Mouse (Mus musculus) cerebellum, postnatal 36 days (tissue): ENCODE data around the gene Olfr588-ps1.
"Not testable (repeated sequence)": the region's sequence is repeated elsewhere in the genome, so short reads cannot be mapped to it uniquely, and the experiment has no call there.

Experiments used
- DNase-seq, 2 experiments: peaks; one replicate each; pipeline ENCODE4 v3.0.0; 2021 to 2022; ENCODE audit warnings: mixed read lengths in 2 of 2

The Olfr588-ps1 gene

GRCm38 (mm10) chr7:103140579-103140978 lies at the start of gene Olfr588-ps1:
TSS of gene Olfr588-ps1 (plus strand) at chr7:103140879.
- DNase-seq = no peak

- DNase-seq = no peak
Observed at GRCm38 (mm10) chr7:103097420-103097819, 43.3 kb upstream of the Olfr588-ps1 start, which contains the start of gene Olfr585. TSS of gene Olfr585 (plus strand) at chr7:103097720.

- DNase-seq = no peak
Observed at GRCm38 (mm10) chr7:103119406-103119805, 21.3 kb upstream of the Olfr588-ps1 start.

- no peak for DNase-seq
Observed at GRCm38 (mm10) chr7:103125538-103125937, 15.1 kb upstream of the Olfr588-ps1 start, which contains the start of gene Olfr586. TSS of gene Olfr586 (minus strand) at chr7:103125638.

- DNase-seq = no peak
Observed at GRCm38 (mm10) chr7:103156256-103156655, 15.6 kb downstream of the Olfr588-ps1 start, which contains the start of gene Olfr589. TSS of gene Olfr589 (minus strand) at chr7:103156356.

GRCm38 (mm10) chr7:103169697-103170096 lies 29.0 kb downstream of the Olfr588-ps1 start:
- peak; percentile 1 to 5 for DNase-seq

GRCm38 (mm10) chr7:103178240-103178639 lies 37.6 kb downstream of the Olfr588-ps1 start, which contains the start of gene Olfr591:
TSS of gene Olfr591 (minus strand) at chr7:103178340.
- DNase-seq = no peak

- DNase-seq = not testable (repeated sequence)
Observed at GRCm38 (mm10) chr7:103184503-103184902, 43.8 kb downstream of the Olfr588-ps1 start, which contains the start of gene Olfr592. TSS of gene Olfr592 (plus strand) at chr7:103184803.
